Mouse (Mus musculus): ENCODE data around the gene Uckl1. TPM values are rescaled to one million over a fixed set of nuclear protein-coding genes. Genes with fewer than 3 reads are reported as not detected.

The Uckl1 gene
- total and polyA plus RNA-seq, 2 experiments from 2014 or later = 36.5 to 49.9 TPM

- H3K27ac ChIP-seq = peak overlapping the region; percentile 99; the same call in 1 of the 2 replicates
- no peaks in the 10 kb centered on the region for H3K9me3 ChIP-seq (ENCODE audit: low read length)
- no peak for TF ChIP-seq CTCF (IDR thresholded peaks at IDR 0.05; ENCODE audit: low read depth)
- H3K4me3 ChIP-seq (ENCODE audit: low read length) = peak overlapping the region; percentile 99
- DNase-seq (ENCODE audit: low spot score) (no peak), ATAC-seq (no peak)
- H3K9ac ChIP-seq (replicated peaks; ENCODE audit: low read length) = peak overlapping the region; percentile 98
- H3K4me1 ChIP-seq (ENCODE audit: insufficient read depth, low read length) = peaks cover 7% of the 10 kb centered on the region
- 56% methylated on average over 10 of the region's 10 CpGs for WGBS
- peaks cover 12% of the 10 kb centered on the region; the same call in 1 of the 2 replicates for H3K36me3 ChIP-seq (ENCODE audit: insufficient read depth, low read length)
- peak overlapping the region; percentile 65 for H3K4me2 ChIP-seq (ENCODE audit: low read depth, low read length)
- no peaks in the 10 kb centered on the region for H3K27me3 ChIP-seq (ENCODE audit: insufficient read depth, low read length)
These were observed 63.2 kb downstream of the Uckl1 start for GRCm38 (mm10) chr2:181521491-181521890.

DNA sequence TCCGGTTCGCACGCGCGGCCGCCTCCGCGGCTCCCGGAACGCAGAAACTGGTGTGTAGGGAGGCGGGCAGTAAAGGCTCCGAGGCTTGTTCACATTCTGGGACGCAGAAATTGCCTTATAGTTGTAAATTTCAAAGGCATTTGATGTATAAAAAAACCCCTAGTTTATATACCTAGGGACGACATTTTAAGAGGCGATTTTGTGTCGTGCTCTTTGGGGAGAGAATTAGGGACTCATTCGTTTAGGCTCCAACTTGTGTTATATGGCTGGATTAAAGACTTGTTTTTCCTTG is 63.8 kb downstream of the Uckl1 start:
- peak overlapping the region; percentile 99 for H3K4me3 ChIP-seq (ENCODE audit: low read length)
- H3K27ac ChIP-seq = peak overlapping the region; percentile 99
- H3K4me1 ChIP-seq (ENCODE audit: insufficient read depth, low read length) = peaks cover 7% of the 10 kb centered on the region
- no peak for TF ChIP-seq CTCF (IDR thresholded peaks at IDR 0.05; ENCODE audit: low read depth)
- H3K27me3 ChIP-seq (ENCODE audit: insufficient read depth, low read length) = no peaks in the 10 kb centered on the region
- no peak for ATAC-seq
- H3K36me3 ChIP-seq (ENCODE audit: insufficient read depth, low read length) = peaks cover 16% of the 10 kb centered on the region; the same call in 1 of the 2 replicates
- WGBS = 0% methylated on average over 17 of the region's 17 CpGs
- no peak for DNase-seq (ENCODE audit: low spot score)
- no peaks in the 10 kb centered on the region for H3K9me3 ChIP-seq (ENCODE audit: low read length)
- H3K9ac ChIP-seq (replicated peaks; ENCODE audit: low read length) = peak overlapping the region; percentile 98
- peak overlapping the region; percentile 65 for H3K4me2 ChIP-seq (ENCODE audit: low read depth, low read length)

DNA sequence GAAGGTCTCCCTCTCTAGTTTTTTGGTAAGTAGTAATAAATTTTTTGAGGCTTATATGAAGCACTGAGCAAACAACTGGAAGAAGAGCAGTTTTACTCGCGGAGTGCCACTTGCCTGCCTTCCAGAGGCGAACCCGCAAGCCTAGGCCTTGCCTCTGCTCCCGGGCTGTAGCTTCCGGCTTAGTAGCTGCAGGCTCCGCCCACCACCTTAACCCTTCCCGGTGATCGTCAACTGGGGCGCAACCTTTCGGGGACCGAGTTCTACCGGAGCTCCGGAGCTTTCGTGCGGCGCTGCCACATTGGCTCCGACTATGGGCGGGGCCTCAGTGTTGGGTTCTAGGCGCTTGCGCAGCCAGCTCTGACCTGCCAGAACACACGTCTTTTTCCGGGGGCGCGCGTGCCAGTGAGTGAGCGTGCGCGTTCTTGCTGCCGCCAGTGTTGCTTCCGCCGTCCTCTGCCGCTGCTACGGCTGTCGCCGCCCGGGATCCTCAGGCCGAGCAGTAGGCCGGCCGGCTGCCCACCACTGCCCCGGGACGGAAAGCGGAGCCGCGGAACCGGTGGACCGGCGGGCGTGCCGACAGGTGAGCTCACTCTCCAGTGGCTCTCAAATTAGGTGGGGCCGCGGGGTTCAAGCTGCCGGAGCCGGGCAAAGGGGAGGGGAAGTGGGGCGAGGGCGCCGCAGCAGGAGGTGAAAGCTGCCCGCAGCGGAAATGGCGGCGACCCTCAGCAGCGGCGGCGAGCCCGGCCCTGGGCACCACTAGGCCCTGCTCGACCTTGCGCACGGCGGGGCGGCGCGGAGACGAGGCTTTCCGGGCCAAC is 64.4 kb downstream of the Uckl1 start, which contains the start of gene Dnajc5:
Gene Dnajc5 (plus strand): TSS at position 368 of the 818 bp plus-strand sequence.
- Histone ChIP-seq H3K4me3 (ENCODE audit: low read length) (peak within 1 kb of the TSS; percentile 99), H3K36me3 (ENCODE audit: insufficient read depth, low read length) (peaks cover 19% of the 10 kb centered on the region), H3K4me2 (ENCODE audit: low read depth, low read length) (peak within 1 kb of the TSS; percentile 65), H3K9me3 (ENCODE audit: low read length) (no peaks in the 10 kb centered on the region), H3K4me1 (ENCODE audit: insufficient read depth, low read length) (peaks cover 7% of the 10 kb centered on the region), H3K9ac (replicated peaks; ENCODE audit: low read length) (peak within 1 kb of the TSS; percentile 98), H3K27me3 (ENCODE audit: insufficient read depth, low read length) (no peaks in the 10 kb centered on the region), H3K27ac (peak within 1 kb of the TSS; percentile 99)
- ATAC-seq (peak; percentile 98), DNase-seq (ENCODE audit: low spot score) (peak; percentile 99)
- 1% methylated on average over 74 of the region's 74 CpGs for WGBS
- TF ChIP-seq CTCF (IDR thresholded peaks at IDR 0.05; ENCODE audit: low read depth) = no peak

DNA sequence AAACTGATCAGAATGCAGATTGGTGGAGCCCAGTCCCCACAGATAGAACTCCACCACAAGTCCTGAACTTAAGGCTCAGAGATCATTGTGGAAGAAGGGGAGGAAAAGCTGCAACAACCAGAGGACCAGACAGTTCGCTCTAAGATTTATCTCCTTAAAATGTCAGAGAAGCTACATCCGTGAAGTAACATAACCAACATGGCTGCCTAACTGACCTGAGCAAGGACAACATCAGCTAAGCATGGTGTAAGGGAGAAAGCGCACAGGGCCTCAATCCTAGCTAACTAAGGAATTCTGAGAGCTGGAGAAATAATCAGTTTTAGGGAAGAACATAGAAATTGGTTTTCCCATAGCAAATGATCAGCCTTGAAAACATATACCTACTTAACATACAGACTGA is 65.5 kb downstream of the Uckl1 start:
- DNase-seq (ENCODE audit: low spot score) (peak; percentile 3), ATAC-seq (no peak)
- Histone ChIP-seq H3K9me3 (ENCODE audit: low read length) (no peaks in the 10 kb centered on the region), H3K27ac (peak overlapping the region; percentile 99), H3K4me2 (ENCODE audit: low read depth, low read length) (peak overlapping the region; percentile 65), H3K27me3 (ENCODE audit: insufficient read depth, low read length) (no peaks in the 10 kb centered on the region), H3K4me1 (ENCODE audit: insufficient read depth, low read length) (peaks cover 7% of the 10 kb centered on the region), H3K4me3 (ENCODE audit: low read length) (peak overlapping the region; percentile 99), H3K36me3 (ENCODE audit: insufficient read depth, low read length) (peaks cover 28% of the 10 kb centered on the region), H3K9ac (replicated peaks; ENCODE audit: low read length) (peak overlapping the region; percentile 98)
- 77% methylated on average over 3 of the region's 3 CpGs for WGBS
- no peak for TF ChIP-seq CTCF (IDR thresholded peaks at IDR 0.05; ENCODE audit: low read depth)

Small RNA genes lying within 50 kb of the gene (microRNA-seq; reads per million reads assigned to microRNA genes)
- gene Mir7006 = 0 reads per million in 2 experiments

Other genes with a start within 250 kb of the Uckl1 start
- 66.3 and 85.3 TPM in 2 replicates for gene Zgpat, start 220.0 kb downstream of the Uckl1 start, total RNA-seq (2014; rRNA removed)
- gene Zgpat, start 220.0 kb downstream of the Uckl1 start, polyA plus RNA-seq (2015; fragmentation: Nextera tagmentation; extraction: Ambion mirVana) = 37.5 and 40.6 TPM in 2 replicates
- 13.0 and 14.7 TPM in 2 replicates for gene Arfrp1, start 219.5 kb downstream of the Uckl1 start, total RNA-seq (2014; rRNA removed)
- gene Arfrp1, start 219.5 kb downstream of the Uckl1 start, polyA plus RNA-seq (2015; fragmentation: Nextera tagmentation; extraction: Ambion mirVana) = 70.7 TPM in 2 replicates
- gene Lime1, start 204.8 kb downstream of the Uckl1 start, total RNA-seq (2014; rRNA removed) = 49.0 and 62.1 TPM in 2 replicates
- gene Lime1, start 204.8 kb downstream of the Uckl1 start, polyA plus RNA-seq (2015; fragmentation: Nextera tagmentation; extraction: Ambion mirVana) = 24.1 and 26.2 TPM in 2 replicates
- gene Zbtb46, start 125.5 kb downstream of the Uckl1 start, total RNA-seq (2014; rRNA removed) = 29.0 and 33.0 TPM in 2 replicates
- gene Zbtb46, start 125.5 kb downstream of the Uckl1 start, polyA plus RNA-seq (2015; fragmentation: Nextera tagmentation; extraction: Ambion mirVana) = 17.0 and 19.2 TPM in 2 replicates
- not detected in 2 replicates for gene Abhd16b, start 91.7 kb downstream of the Uckl1 start, total RNA-seq (2014; rRNA removed)
- gene Abhd16b, start 91.7 kb downstream of the Uckl1 start, polyA plus RNA-seq (2015; fragmentation: Nextera tagmentation; extraction: Ambion mirVana) = 0.08 TPM in 1 of 2 replicates, not detected in the other
- 52.2 and 92.5 TPM in 2 replicates for gene Tpd52l2, start 87.8 kb downstream of the Uckl1 start, total RNA-seq (2014; rRNA removed)
- gene Tpd52l2, start 87.8 kb downstream of the Uckl1 start, polyA plus RNA-seq (2015; fragmentation: Nextera tagmentation; extraction: Ambion mirVana) = 127 and 128 TPM in 2 replicates
- gene Dnajc5, start 64.4 kb downstream of the Uckl1 start, total RNA-seq (2014; rRNA removed) = 417 and 459 TPM in 2 replicates
- gene Dnajc5, start 64.4 kb downstream of the Uckl1 start, polyA plus RNA-seq (2015; fragmentation: Nextera tagmentation; extraction: Ambion mirVana) = 260 and 276 TPM in 2 replicates
- 29.9 and 32.3 TPM in 2 replicates for gene Prpf6, start 7.0 kb upstream of the Uckl1 start, total RNA-seq (2014; rRNA removed)
- gene Prpf6, start 7.0 kb upstream of the Uckl1 start, polyA plus RNA-seq (2015; fragmentation: Nextera tagmentation; extraction: Ambion mirVana) = 39.8 and 42.4 TPM in 2 replicates
- 66.2 and 75.8 TPM in 2 replicates for gene Zfp512b, start 7.9 kb upstream of the Uckl1 start, total RNA-seq (2014; rRNA removed)
- gene Zfp512b, start 7.9 kb upstream of the Uckl1 start, polyA plus RNA-seq (2015; fragmentation: Nextera tagmentation; extraction: Ambion mirVana) = 70.3 and 74.6 TPM in 2 replicates
- 110 and 144 TPM in 2 replicates for gene Samd10, start 14.3 kb upstream of the Uckl1 start, total RNA-seq (2014; rRNA removed)
- gene Samd10, start 14.3 kb upstream of the Uckl1 start, polyA plus RNA-seq (2015; fragmentation: Nextera tagmentation; extraction: Ambion mirVana) = 124 and 138 TPM in 2 replicates
- gene Gm29797, start 72.1 kb upstream of the Uckl1 start, total RNA-seq (2014; rRNA removed) = not detected in 2 replicates
- gene Gm29797, start 72.1 kb upstream of the Uckl1 start, polyA plus RNA-seq (2015; fragmentation: Nextera tagmentation; extraction: Ambion mirVana) = not detected in 2 replicates
- 10.8 and 14.7 TPM in 2 replicates for gene Sox18, start 86.7 kb upstream of the Uckl1 start, total RNA-seq (2014; rRNA removed)
- 10.6 and 11.6 TPM in 2 replicates for gene Sox18, start 86.7 kb upstream of the Uckl1 start, polyA plus RNA-seq (2015; fragmentation: Nextera tagmentation; extraction: Ambion mirVana)
- gene Tcea2, start 95.4 kb upstream of the Uckl1 start, total RNA-seq (2014; rRNA removed) = 37.2 and 50.2 TPM in 2 replicates
- 48.7 and 54.3 TPM in 2 replicates for gene Tcea2, start 95.4 kb upstream of the Uckl1 start, polyA plus RNA-seq (2015; fragmentation: Nextera tagmentation; extraction: Ambion mirVana)
- 57.9 and 94.0 TPM in 2 replicates for gene Rgs19, start 109.1 kb upstream of the Uckl1 start, total RNA-seq (2014; rRNA removed)
- gene Rgs19, start 109.1 kb upstream of the Uckl1 start, polyA plus RNA-seq (2015; fragmentation: Nextera tagmentation; extraction: Ambion mirVana) = 50.6 and 56.8 TPM in 2 replicates
- gene Lkaaear1, start 113.5 kb upstream of the Uckl1 start, total RNA-seq (2014; rRNA removed) = not detected in 2 replicates
- not detected in 2 replicates for gene Lkaaear1, start 113.5 kb upstream of the Uckl1 start, polyA plus RNA-seq (2015; fragmentation: Nextera tagmentation; extraction: Ambion mirVana)
- 177 and 221 TPM in 2 replicates for gene Oprl1, start 130.1 kb upstream of the Uckl1 start, total RNA-seq (2014; rRNA removed)
- 69.8 and 73.1 TPM in 2 replicates for gene Oprl1, start 130.1 kb upstream of the Uckl1 start, polyA plus RNA-seq (2015; fragmentation: Nextera tagmentation; extraction: Ambion mirVana)
- gene Myt1, start 178.4 kb upstream of the Uckl1 start, total RNA-seq (2014; rRNA removed) = 49.2 and 55.2 TPM in 2 replicates
- gene Myt1, start 178.4 kb upstream of the Uckl1 start, polyA plus RNA-seq (2015; fragmentation: Nextera tagmentation; extraction: Ambion mirVana) = 10.1 and 11.4 TPM in 2 replicates

Measured in hindbrain, postnatal 0 days (tissue).